ENCODE assay signal across 21 mouse cellular contexts in the genomic region with DNA sequence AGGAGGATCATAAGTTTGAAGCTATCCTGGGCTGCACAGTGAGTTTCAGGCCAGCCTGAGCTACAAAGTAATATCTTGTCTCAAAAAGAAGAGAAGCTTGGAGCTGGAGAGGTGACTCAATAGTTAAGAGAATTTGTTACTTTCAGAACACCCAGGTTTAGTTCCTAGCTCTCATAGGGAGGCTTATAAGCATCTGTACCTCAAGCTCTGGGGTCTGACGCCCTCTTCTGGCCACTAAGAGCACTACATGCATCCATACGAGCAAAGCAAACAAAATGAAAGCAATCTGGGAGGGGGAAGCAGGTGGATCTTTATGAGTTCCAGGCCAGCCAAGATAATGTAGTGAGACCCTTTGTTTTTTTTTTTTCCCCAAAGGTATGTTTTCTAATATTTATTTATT. TPM values are rescaled to one million over a fixed set of nuclear protein-coding genes. Genes with fewer than 3 reads are reported as not detected.
DNase-seq lines count a peak whose midpoint lies in the region; TF ChIP-seq lines count a peak whose summit lies in the region.
"Had no signal": no experiment of that assay in that cellular context is flagged by ENCODE, and none has a peak within 500 bp of the region (broad histone marks: within the 10 kb centered on the region; RNA-seq: fewer than 3 reads in every experiment).

No protein-coding gene starts in this region.

- no peak for DNase-seq in gastrocnemius, adult 2 months
- DNase-seq in gastrocnemius, postnatal 4 days (ENCODE audit: low spot score in 2 of 2) = no peak
- no peak for DNase-seq in left cerebral cortex, adult 2 months (ENCODE audit: extremely low spot score in 1 of 2, low spot score in 2 of 2)
- DNase-seq in left cerebral cortex, postnatal 14 days (ENCODE audit: low spot score in 2 of 2) = no peak
- DNase-seq in A20 (ENCODE audit: low read depth, low spot score) (peak; percentile 39), R1 (ENCODE audit: low read depth, low spot score) (peak; percentile 45)
- no peak for DNase-seq in neural tube, embryonic 10.5 days (ENCODE audit: extremely low spot score, low spot score)
- no peak for DNase-seq in spleen, adult 18-20 months
- DNase-seq: adrenal gland, postnatal 14 days; B cell, adult 2 months; cerebellum, adult 18-20 months; cerebellum, postnatal 36 days; kidney, adult 8-10 months; thymus, adult 18-20 months had no signal

- peak; percentile 37; the same call in 1 of the 2 replicates for TF ChIP-seq CTCF in gastrocnemius, adult 2 months (IDR thresholded peaks at IDR 0.05)
- TF ChIP-seq CTCF in left cerebral cortex, adult 2 months (IDR thresholded peaks at IDR 0.05) = peak; percentile 30

- intact Hi-C loops in gastrocnemius, adult 2 months (cut with DNase I) = no loop called here
- intact Hi-C loops in left cerebral cortex, adult 2 months (cut with DNase I) = no loop called here
- intact Hi-C loops in left cerebral cortex, postnatal 14 days (cut with DNase I) = no loop called here

- H3K4me3 ChIP-seq in gastrocnemius, adult 2 months = no peak overlapping the region
- H3K4me3 ChIP-seq in left cerebral cortex, adult 2 months = no peak overlapping the region
- H3K4me3 ChIP-seq: erythroblast, embryonic 14.5 days; forebrain, embryonic 15.5 days; limb, embryonic 10.5 days; midbrain, embryonic 12.5 days; neural tube, embryonic 15.5 days had no signal

- H3K27ac ChIP-seq in gastrocnemius, adult 2 months = no peak overlapping the region
- H3K27ac ChIP-seq in left cerebral cortex, adult 2 months = no peak overlapping the region
- H3K27ac ChIP-seq: forebrain, embryonic 15.5 days; hindbrain, embryonic 14.5 days; limb, embryonic 10.5 days; macrophage; midbrain, embryonic 12.5 days; neural tube, embryonic 15.5 days had no signal

RNA-seq across cellular contexts. Expression of a gene that starts 31.1 kb away (rescaled TPM):
- total RNA-seq in gastrocnemius, adult 2 months (2021) = 10 to 100 TPM in 1 of 2 experiments, 1 to 10 TPM in 1; 7.6 to 16.6 TPM
- 1 to 10 TPM; 8.7 to 8.8 TPM for total RNA-seq in gastrocnemius, postnatal 4 days (2021)
- total RNA-seq in left cerebral cortex, adult 2 months (2021) = 10 to 100 TPM; 24.4 to 25.3 TPM
- 10 to 100 TPM; 23.6 to 28.2 TPM for total RNA-seq in left cerebral cortex, postnatal 14 days (2021)

Comparison
In these comparisons a context has a peak if more than half of its experiments do, and no peak if none do; other contexts are left out.
1. DNase-seq: peak in A20 (single experiment) and R1 (single experiment); none in gastrocnemius, adult 2 months (single experiment), gastrocnemius, postnatal 4 days (0 of 2), left cerebral cortex, adult 2 months (0 of 2), left cerebral cortex, postnatal 14 days (0 of 2), neural tube, embryonic 10.5 days (single experiment) and spleen, adult 18-20 months (0 of 2).